Mouse (Mus musculus) naive thymus-derived CD4-positive, alpha-beta T cell, adult 2 months (primary cell): ENCODE data around the gene BC051142.

Experiments
- DNase-seq: peaks from one replicate; pipeline ENCODE4 v3.0.0-alpha.2; 2011; ENCODE audit warnings: low read depth

BC051142 gene

DNA sequence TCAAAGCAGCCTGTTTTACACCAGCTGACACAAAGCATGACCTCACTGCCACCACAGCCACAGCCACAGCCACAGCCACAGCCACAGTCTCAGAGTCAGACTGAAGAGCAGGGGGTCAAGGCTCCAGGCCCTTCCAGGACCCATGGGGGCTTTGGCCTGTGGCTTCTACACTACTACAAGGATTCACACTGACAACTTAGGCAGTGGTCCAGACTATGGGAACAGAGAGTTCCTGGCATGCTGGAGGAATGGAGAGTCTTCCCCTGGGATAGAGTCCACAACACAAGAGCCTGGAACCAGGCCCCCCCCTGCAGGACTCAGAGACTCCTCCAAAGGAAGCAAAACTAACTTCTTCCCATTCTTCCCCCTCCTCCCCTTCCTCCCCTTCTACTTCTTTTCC is 109.0 kb downstream of the BC051142 start:
- DNase-seq = no peak
